Mouse (Mus musculus): ENCODE measurements around the gene Tgfbrap1. TPM values are rescaled to one million over a fixed set of nuclear protein-coding genes. Genes with fewer than 3 reads are reported as not detected.
"Not testable (repeated sequence)": the region's sequence is repeated elsewhere in the genome, so short reads cannot be mapped to it uniquely, and the experiment has no call there.

Tgfbrap1 gene
- polyA plus RNA-seq, 1 experiment, result not detected

DNA sequence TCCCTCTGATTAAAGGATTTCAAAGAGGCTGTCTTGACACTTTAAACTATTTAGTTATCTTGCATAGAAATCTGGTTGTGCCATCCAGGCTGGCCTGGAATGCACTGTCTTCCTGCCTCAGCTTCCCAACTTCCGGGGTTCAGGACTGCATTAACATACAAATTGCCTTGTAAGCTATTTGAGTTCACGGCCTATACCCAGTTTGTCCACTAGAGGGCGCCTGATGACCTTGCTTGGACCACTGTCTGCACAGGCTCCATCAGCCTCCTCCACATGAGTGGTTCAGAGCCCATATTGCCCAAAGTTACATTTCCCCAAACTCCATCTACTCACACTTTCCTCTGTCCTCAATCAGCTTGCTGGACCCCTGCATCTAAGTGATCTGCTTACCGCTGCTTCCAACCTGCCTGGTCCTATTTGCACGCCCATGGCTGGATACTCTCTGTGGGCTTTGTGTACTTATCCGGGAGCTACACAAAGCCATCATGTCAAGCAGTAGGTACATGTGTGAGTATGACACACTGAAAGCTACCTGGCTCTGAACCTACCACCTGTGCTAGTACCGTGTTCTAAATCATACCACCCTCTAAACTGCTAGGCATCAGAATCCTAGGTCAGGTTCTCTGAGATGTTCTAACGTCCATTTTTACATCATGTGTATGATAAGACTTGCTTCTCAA lies 41.3 kb upstream of the Tgfbrap1 start:
- TF ChIP-seq CTCF (IDR thresholded peaks at IDR 0.05; ENCODE audit: insufficient read depth, low read depth, low read length) (peak; percentile 81), POLR2A (IDR thresholded peaks at IDR 0.05; ENCODE audit: insufficient read depth, low read depth, low read length) (no peak)
- Histone ChIP-seq H3K27ac (ENCODE audit: insufficient read depth, low read depth, low read length) (no peak overlapping the region), H3K4me1 (ENCODE audit: control insufficient read depth, insufficient read depth, low read length) (peaks cover 19% of the 10 kb centered on the region), H3K4me3 (ENCODE audit: insufficient read depth, low read depth, low read length) (no peak overlapping the region)
- 52% methylated on average over 8 of the region's 8 CpGs for WGBS

DNA sequence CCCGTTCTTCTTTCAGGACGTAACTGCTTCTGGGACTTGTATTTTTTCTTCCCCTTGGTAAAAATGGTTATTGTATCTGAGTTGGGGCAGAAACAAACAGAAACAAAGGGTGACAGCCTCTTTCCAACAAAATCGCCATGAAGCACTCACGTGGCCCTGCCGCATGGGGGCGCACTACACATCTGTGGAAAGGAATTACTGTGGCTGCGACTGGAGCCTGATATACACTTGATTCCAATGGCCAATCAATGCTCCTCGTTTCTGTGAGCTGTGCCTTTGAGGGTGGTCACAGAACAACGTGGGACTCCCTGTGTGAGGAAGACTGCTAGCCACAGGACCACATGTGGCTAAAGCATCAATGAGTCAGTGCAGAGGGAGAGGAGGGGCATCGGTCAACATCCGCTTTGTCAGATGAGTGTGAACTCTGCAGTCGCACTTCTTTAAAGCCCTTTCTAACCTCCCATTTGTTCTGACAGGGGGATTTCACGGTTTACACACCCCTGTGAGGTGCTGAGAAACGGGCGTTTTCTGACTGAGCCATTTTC lies 39.9 kb upstream of the Tgfbrap1 start:
- WGBS, result 77% methylated on average over 15 of the region's 15 CpGs

DNA sequence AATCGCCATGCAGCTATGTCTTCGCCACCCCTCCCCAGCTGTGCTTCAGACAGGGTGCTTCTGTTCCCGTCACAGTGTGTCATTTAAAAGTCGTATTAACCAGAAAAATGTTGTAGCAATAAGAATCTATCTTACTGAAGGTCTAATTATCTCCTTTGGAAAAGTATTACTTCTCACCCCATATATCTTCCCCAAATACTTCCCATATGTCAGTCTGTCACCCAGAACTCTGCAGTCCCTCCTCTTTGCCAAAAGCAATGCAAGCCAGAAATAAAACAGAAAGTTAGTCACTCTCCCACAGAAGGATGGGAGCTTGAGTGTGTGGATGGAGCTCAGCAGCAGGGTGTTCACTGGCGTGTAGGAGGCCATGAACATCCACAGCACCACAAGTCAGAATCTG lies 38.9 kb upstream of the Tgfbrap1 start:
- Histone ChIP-seq H3K4me1 (ENCODE audit: control insufficient read depth, insufficient read depth, low read length) (peaks cover 11% of the 10 kb centered on the region), H3K4me3 (ENCODE audit: insufficient read depth, low read depth, low read length) (no peak overlapping the region), H3K27ac (ENCODE audit: insufficient read depth, low read depth, low read length) (no peak overlapping the region)
- no peak for TF ChIP-seq CTCF (IDR thresholded peaks at IDR 0.05; ENCODE audit: insufficient read depth, low read depth, low read length)
- TF ChIP-seq POLR2A (IDR thresholded peaks at IDR 0.05; ENCODE audit: insufficient read depth, low read depth, low read length), result no peak
- WGBS, result 51% methylated on average over 5 of the region's 5 CpGs

More for the DNA sequence above, 39.9 kb upstream of the Tgfbrap1 start:
- Histone ChIP-seq H3K4me3 (ENCODE audit: insufficient read depth, low read depth, low read length) (no peak overlapping the region), H3K27ac (ENCODE audit: insufficient read depth, low read depth, low read length) (no peak overlapping the region), H3K4me1 (ENCODE audit: control insufficient read depth, insufficient read depth, low read length) (peaks cover 14% of the 10 kb centered on the region)
- TF ChIP-seq CTCF (IDR thresholded peaks at IDR 0.05; ENCODE audit: insufficient read depth, low read depth, low read length) (no peak), POLR2A (IDR thresholded peaks at IDR 0.05; ENCODE audit: insufficient read depth, low read depth, low read length) (no peak)

DNA sequence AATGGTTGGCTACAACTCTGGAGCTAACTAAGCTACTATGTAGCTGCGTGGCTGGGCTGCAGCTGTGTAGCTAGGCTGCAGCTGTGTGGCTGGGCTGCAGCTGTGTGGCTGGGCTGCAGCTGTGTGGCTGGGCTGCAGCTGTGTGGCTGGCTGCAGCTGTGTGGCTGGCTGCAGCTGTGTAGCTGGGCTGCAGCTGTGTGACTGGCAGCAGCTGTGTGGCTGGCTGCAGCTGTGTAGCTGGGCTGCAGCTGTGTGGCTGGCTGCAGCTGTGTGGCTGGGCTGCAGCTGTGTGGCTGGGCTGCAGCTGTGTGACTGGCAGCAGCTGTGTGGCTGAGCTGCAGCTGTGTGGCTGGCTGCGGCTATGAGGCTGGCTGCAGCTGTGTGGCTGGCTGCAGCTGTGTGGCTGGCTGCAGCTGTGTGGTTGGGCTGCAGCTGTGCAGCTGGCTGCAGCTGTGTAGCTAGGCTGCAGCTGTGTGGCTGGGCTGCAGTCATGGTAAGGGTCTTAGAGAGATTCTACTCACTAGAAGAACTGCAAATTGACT lies 38.1 kb upstream of the Tgfbrap1 start:
- WGBS, result 75% methylated on average over 2 of the region's 2 CpGs
- not testable (repeated sequence) for H3K4me3 ChIP-seq (ENCODE audit: insufficient read depth, low read depth, low read length); H3K4me1 ChIP-seq (ENCODE audit: control insufficient read depth, insufficient read depth, low read length)
- H3K27ac ChIP-seq (ENCODE audit: insufficient read depth, low read depth, low read length), result peak overlapping the region; percentile 28; the same call in 1 of the 2 replicates

DNA sequence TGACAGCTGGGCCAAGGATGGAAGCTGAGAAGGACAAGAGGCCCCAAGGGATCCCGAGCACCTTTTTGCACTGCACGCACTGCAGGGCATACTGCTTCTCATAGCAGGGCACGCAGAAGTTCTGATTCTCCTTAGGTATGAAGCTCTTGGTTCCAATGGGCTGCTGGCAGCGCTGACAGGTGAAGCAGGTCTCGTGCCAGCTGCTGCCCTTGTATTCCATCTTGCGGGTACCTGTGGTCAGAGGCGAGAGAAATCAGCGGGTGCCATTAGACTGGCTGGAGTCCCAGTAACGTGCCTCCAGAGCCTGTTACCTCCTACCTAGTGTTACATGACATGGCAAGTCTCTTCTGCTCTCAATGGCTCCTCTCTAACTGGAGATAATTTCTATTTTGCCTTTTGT lies 33.2 kb upstream of the Tgfbrap1 start:
- Histone ChIP-seq H3K27ac (ENCODE audit: insufficient read depth, low read depth, low read length) (no peak overlapping the region), H3K4me1 (ENCODE audit: control insufficient read depth, insufficient read depth, low read length) (peaks cover 5% of the 10 kb centered on the region; the same call in 1 of the 2 replicates), H3K4me3 (ENCODE audit: insufficient read depth, low read depth, low read length) (no peak overlapping the region)
- TF ChIP-seq POLR2A (IDR thresholded peaks at IDR 0.05; ENCODE audit: insufficient read depth, low read depth, low read length), result no peak
- no peak for TF ChIP-seq CTCF (IDR thresholded peaks at IDR 0.05; ENCODE audit: insufficient read depth, low read depth, low read length)
- 92% methylated on average over 9 of the region's 9 CpGs for WGBS

DNA sequence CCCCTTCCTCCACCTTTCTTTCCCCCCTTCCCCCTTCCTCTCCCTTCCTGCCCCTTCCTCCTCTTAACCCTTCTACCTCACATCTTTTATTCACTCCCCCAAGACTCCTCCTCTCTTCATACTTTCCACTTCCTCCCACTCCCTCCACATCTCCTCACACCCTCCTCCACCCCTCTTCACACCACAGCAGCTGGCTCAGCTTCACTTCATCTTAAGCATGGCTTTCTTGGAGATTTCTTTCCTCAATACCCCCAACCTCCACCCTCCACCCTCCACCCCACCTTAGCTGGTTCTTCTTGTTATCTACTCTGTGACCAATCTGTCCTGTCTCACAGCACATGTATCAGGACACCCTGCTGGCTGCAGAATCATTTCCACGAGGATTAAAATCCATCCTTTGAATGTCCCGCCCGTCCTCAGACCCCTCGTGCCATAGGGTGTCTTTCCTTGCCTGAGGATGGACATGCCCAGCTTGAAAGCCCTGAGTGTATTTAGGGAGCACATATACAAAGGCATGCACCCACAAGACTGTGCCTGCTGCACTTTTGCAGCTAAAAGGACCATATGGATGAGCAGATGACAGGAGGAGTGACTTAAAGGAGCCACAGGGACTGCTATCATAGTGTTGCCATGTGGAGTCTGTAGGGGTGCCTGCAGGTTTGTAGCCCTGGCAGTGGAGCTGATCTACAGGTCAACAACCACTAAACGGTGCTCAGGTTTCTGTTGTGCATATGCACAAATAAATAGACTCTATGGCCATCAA lies 32.0 kb upstream of the Tgfbrap1 start:
- Histone ChIP-seq H3K4me3 (ENCODE audit: insufficient read depth, low read depth, low read length) (no peak overlapping the region), H3K4me1 (ENCODE audit: control insufficient read depth, insufficient read depth, low read length) (peaks cover 5% of the 10 kb centered on the region; the same call in 1 of the 2 replicates), H3K27ac (ENCODE audit: insufficient read depth, low read depth, low read length) (no peak overlapping the region)
- 75% methylated on average over 5 of the region's 5 CpGs for WGBS
- no peak for TF ChIP-seq CTCF (IDR thresholded peaks at IDR 0.05; ENCODE audit: insufficient read depth, low read depth, low read length)
- TF ChIP-seq POLR2A (IDR thresholded peaks at IDR 0.05; ENCODE audit: insufficient read depth, low read depth, low read length), result no peak

DNA sequence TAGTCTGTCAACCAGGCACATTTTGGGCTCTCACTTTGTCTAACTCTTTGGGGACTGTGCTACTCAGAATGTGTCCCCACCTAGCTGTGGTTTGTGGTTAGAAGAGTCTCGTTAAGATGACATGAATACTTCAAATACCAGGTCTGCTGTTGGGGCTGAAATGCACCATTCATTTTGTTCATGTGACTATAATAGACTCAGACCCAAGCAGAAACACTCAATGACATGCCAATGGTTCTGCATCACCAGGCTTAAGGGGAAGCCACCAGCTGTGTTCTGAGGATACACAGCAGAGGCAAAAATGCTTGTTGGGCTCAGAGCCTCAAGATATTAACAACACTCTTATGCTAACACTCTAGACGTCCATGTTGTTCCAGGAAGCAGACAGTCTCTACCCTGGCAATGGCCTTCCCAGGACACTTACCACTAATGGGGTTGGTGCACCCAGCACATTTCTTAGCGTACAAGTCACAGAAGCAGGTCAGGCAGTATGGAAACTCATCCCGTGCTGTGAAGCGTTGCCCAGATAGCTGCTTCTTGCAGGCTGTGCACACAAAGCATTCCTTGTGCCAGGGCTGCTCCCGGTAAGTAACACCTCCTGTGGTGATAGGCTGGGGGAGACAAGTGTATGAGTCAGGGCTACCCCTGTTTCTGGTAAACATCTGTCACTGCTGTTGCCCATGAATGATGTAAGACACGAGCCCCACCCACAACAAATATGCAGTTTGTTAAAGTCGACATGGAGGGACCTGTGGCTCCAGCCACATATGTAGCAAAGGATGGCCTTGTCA lies 29.6 kb upstream of the Tgfbrap1 start:
- no peak for TF ChIP-seq POLR2A (IDR thresholded peaks at IDR 0.05; ENCODE audit: insufficient read depth, low read depth, low read length)
- H3K4me1 ChIP-seq (ENCODE audit: control insufficient read depth, insufficient read depth, low read length), result peaks cover 5% of the 10 kb centered on the region; the same call in 1 of the 2 replicates
- 66% methylated on average over 8 of the region's 8 CpGs for WGBS
- H3K4me3 ChIP-seq (ENCODE audit: insufficient read depth, low read depth, low read length), result no peak overlapping the region
- no peak overlapping the region for H3K27ac ChIP-seq (ENCODE audit: insufficient read depth, low read depth, low read length)

DNA sequence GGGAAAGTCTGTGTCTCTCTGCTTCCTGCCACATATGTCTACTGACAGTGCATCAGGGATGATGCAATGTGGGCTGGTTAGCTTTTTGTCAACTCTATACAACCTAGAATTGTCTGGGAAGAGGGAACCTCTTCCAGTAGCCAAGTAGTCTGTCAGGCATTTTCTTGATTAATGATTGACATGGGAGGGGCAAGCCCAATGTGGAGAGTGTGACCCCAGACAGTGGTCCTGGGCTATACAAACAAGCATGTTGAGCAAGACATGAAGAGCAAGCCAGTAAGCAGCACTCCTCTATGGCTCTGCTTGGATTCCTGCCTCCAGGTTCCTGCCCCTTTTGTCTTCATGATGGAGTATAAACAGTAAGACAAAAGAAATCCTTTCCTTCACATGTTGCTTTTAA lies 28.8 kb upstream of the Tgfbrap1 start:
- no peak overlapping the region for H3K4me3 ChIP-seq (ENCODE audit: insufficient read depth, low read depth, low read length)
- no peak overlapping the region for H3K27ac ChIP-seq (ENCODE audit: insufficient read depth, low read depth, low read length)
- TF ChIP-seq CTCF (IDR thresholded peaks at IDR 0.05; ENCODE audit: insufficient read depth, low read depth, low read length) (no peak), POLR2A (IDR thresholded peaks at IDR 0.05; ENCODE audit: insufficient read depth, low read depth, low read length) (no peak)
- peaks cover 5% of the 10 kb centered on the region; the same call in 1 of the 2 replicates for H3K4me1 ChIP-seq (ENCODE audit: control insufficient read depth, insufficient read depth, low read length)
